Mouse (Mus musculus): ENCODE results near the gene Exoc3l.

The Exoc3l gene

GRCm38 (mm10) chr8:105268342-105269074 lies 27.4 kb downstream of the Exoc3l start:
- DNase-seq (ENCODE audit: low spot score): no peak

GRCm38 (mm10) chr8:105266775-105267174 lies 29.1 kb downstream of the Exoc3l start:
- DNase-seq (ENCODE audit: low spot score): no peak

- DNase-seq (ENCODE audit: low spot score): no peak
These were observed 30.8 kb downstream of the Exoc3l start for GRCm38 (mm10) chr8:105265128-105265527.

- DNase-seq (ENCODE audit: low spot score): peak; percentile 74
These were observed 31.6 kb downstream of the Exoc3l start, which contains the start of the genes Tradd and Fbxl8 for GRCm38 (mm10) chr8:105264024-105264982. Gene Tradd, minus strand, starts transcription at chr8:105264609. Gene Fbxl8, plus strand, starts transcription at chr8:105264648.

- no peak for DNase-seq (ENCODE audit: low spot score)
These were observed 32.5 kb downstream of the Exoc3l start for GRCm38 (mm10) chr8:105263244-105263912.

GRCm38 (mm10) chr8:105261326-105261980 lies 34.4 kb downstream of the Exoc3l start:
- DNase-seq (ENCODE audit: low spot score): no peak

GRCm38 (mm10) chr8:105260371-105261099 lies 35.4 kb downstream of the Exoc3l start:
- no peak for DNase-seq (ENCODE audit: low spot score)

- peak; percentile 77 for DNase-seq (ENCODE audit: low spot score)
These were observed 36.1 kb downstream of the Exoc3l start for GRCm38 (mm10) chr8:105259721-105260320.

GRCm38 (mm10) chr8:105258911-105259720 lies 36.8 kb downstream of the Exoc3l start:
- no peak for DNase-seq (ENCODE audit: low spot score)

GRCm38 (mm10) chr8:105257318-105258114 lies 38.4 kb downstream of the Exoc3l start:
- no peak for DNase-seq (ENCODE audit: low spot score)

- peak; percentile 56 for DNase-seq (ENCODE audit: low spot score)
These were observed 40.9 kb downstream of the Exoc3l start, which contains the start of gene B3gnt9 for GRCm38 (mm10) chr8:105254966-105255350. Gene B3gnt9, minus strand, starts transcription at chr8:105255153.

- peak; percentile 92 for DNase-seq (ENCODE audit: low spot score)
These were observed 41.5 kb downstream of the Exoc3l start for GRCm38 (mm10) chr8:105254152-105254965.

GRCm38 (mm10) chr8:105253766-105254151 lies 42.1 kb downstream of the Exoc3l start:
- no peak for DNase-seq (ENCODE audit: low spot score)

GRCm38 (mm10) chr8:105252680-105253537 lies 43.0 kb downstream of the Exoc3l start:
- DNase-seq (ENCODE audit: low spot score): no peak

GRCm38 (mm10) chr8:105251954-105252353 lies 43.9 kb downstream of the Exoc3l start:
- no peak for DNase-seq (ENCODE audit: low spot score)

GRCm38 (mm10) chr8:105241016-105241415 lies 54.9 kb downstream of the Exoc3l start:
- no peak for DNase-seq (ENCODE audit: low spot score)

Measured in urinary bladder, postnatal 25 days (tissue).